Mouse (Mus musculus) cortical plate, adult 2 months (tissue): ENCODE data around the gene Creld1. TPM values are rescaled to one million over a fixed set of nuclear protein-coding genes. Genes with fewer than 3 reads are reported as not detected.
A peak's percentile ranks its signal among the peaks of the same experiment; 100 is the strongest.

Experiments used
- H3K27ac ChIP-seq: fragments of 200-500 bp; 2 replicates; pipeline ENCODE4 v1.5.1; 2012; ENCODE audit warnings: low read length, control low read depth, inconsistent platforms; ENCODE audit not compliant: insufficient read depth
- H3K4me1 ChIP-seq: fragments of 200-500 bp; 2 replicates; pipeline ENCODE4 v1.6.1; 2011; ENCODE audit warnings: low read length; ENCODE audit not compliant: control insufficient read depth, insufficient read depth
- H3K4me3 ChIP-seq: fragments of 200-500 bp; 2 replicates; pipeline ENCODE4 v1.5.1; 2011; ENCODE audit warnings: mild to moderate bottlenecking, low read length, control low read depth; ENCODE audit not compliant: insufficient read depth
- CTCF ChIP-seq: fragments of 200-500 bp; IDR thresholded peaks from 2 replicates; pipeline ENCODE4 v1.5.1; 2011; ENCODE audit warnings: mild to moderate bottlenecking, control low read depth, low read length; ENCODE audit not compliant: insufficient read depth; ENCODE audit errors: extremely low read depth
- POLR2A ChIP-seq: fragments of 200-500 bp; IDR thresholded peaks from 2 replicates; pipeline ENCODE4 v1.6.1; 2011; ENCODE audit warnings: mild to moderate bottlenecking, low read length, control low read depth; ENCODE audit not compliant: insufficient read depth; ENCODE audit errors: extremely low read depth
- polyA plus RNA-seq: library from polyadenylated mRNA; depleted of rRNA; stranded (reverse); fragments of >200 nt; gene quantifications from 2 replicates; pipeline ENCODE4 v1.2.3, GENCODE M21; 2012; rRNA removed

The Creld1 gene
- 60.2 and 62.8 TPM in 2 replicates for polyA plus RNA-seq

GRCm38 (mm10) chr6:113483100-113483615 is at the start of gene Creld1:
Gene Creld1 (plus strand): TSS chr6:113483297.
- peak within 1 kb of the TSS; percentile 93 for H3K4me3 ChIP-seq
- H3K27ac ChIP-seq, result peak within 1 kb of the TSS; percentile 87
- TF ChIP-seq CTCF, result no peak
- peak; percentile 50; the same call in 1 of the 2 replicates for TF ChIP-seq POLR2A
- peaks cover 2% of the 10 kb centered on the region for H3K4me1 ChIP-seq

GRCm38 (mm10) chr6:113433661-113434060 is 49.4 kb upstream of the Creld1 start:
- TF ChIP-seq CTCF (no peak), POLR2A (no peak)
- H3K4me1 ChIP-seq, result no peaks in the 10 kb centered on the region
- H3K4me3 ChIP-seq, result no peak overlapping the region
- H3K27ac ChIP-seq, result no peak overlapping the region

- H3K27ac ChIP-seq, result no peak overlapping the region
- TF ChIP-seq CTCF (no peak), POLR2A (no peak)
Measured at GRCm38 (mm10) chr6:113434691-113435090, 48.4 kb upstream of the Creld1 start.

GRCm38 (mm10) chr6:113435664-113436205 is 47.4 kb upstream of the Creld1 start, which contains the start of gene Cidec:
Gene Cidec (minus strand): TSS chr6:113435760.
- no peak for TF ChIP-seq POLR2A
- no peaks in the 10 kb centered on the region for H3K4me1 ChIP-seq

More at GRCm38 (mm10) chr6:113434691-113435090, 48.4 kb upstream of the Creld1 start:
- Histone ChIP-seq H3K4me1 (no peaks in the 10 kb centered on the region), H3K4me3 (no peak overlapping the region)

GRCm38 (mm10) chr6:113437135-113437534 is 46.0 kb upstream of the Creld1 start:
- H3K27ac ChIP-seq, result no peak overlapping the region
- TF ChIP-seq POLR2A, result no peak
- TF ChIP-seq CTCF, result no peak

More at GRCm38 (mm10) chr6:113435664-113436205, 47.4 kb upstream of the Creld1 start, which contains the start of gene Cidec:
- Histone ChIP-seq H3K27ac (no peak within 1 kb of the TSS), H3K4me3 (no peak within 1 kb of the TSS)

GRCm38 (mm10) chr6:113438721-113439430 is 44.2 kb upstream of the Creld1 start:
- peaks cover 2% of the 10 kb centered on the region; the same call in 1 of the 2 replicates for H3K4me1 ChIP-seq
- no peak for TF ChIP-seq CTCF
- TF ChIP-seq POLR2A, result no peak
- no peak overlapping the region for H3K4me3 ChIP-seq
- H3K27ac ChIP-seq, result no peak overlapping the region

More at GRCm38 (mm10) chr6:113437135-113437534, 46.0 kb upstream of the Creld1 start:
- no peaks in the 10 kb centered on the region for H3K4me1 ChIP-seq
- no peak overlapping the region for H3K4me3 ChIP-seq

GRCm38 (mm10) chr6:113440686-113441085 is 42.4 kb upstream of the Creld1 start:
- H3K4me1 ChIP-seq, result peaks cover 2% of the 10 kb centered on the region; the same call in 1 of the 2 replicates
- H3K27ac ChIP-seq, result no peak overlapping the region
- no peak overlapping the region for H3K4me3 ChIP-seq
- TF ChIP-seq POLR2A (no peak), CTCF (no peak)

GRCm38 (mm10) chr6:113441147-113441680 is 41.9 kb upstream of the Creld1 start:
- Histone ChIP-seq H3K4me3 (no peak overlapping the region), H3K4me1 (peaks cover 2% of the 10 kb centered on the region; the same call in 1 of the 2 replicates), H3K27ac (no peak overlapping the region)
- peak; percentile 84 for TF ChIP-seq CTCF
- TF ChIP-seq POLR2A, result no peak

- peaks cover 2% of the 10 kb centered on the region; the same call in 1 of the 2 replicates for H3K4me1 ChIP-seq
- TF ChIP-seq POLR2A (no peak), CTCF (no peak)
Measured at GRCm38 (mm10) chr6:113442087-113442441, 41.0 kb upstream of the Creld1 start.

More at GRCm38 (mm10) chr6:113442087-113442441, 41.0 kb upstream of the Creld1 start:
- H3K4me3 ChIP-seq, result peak overlapping the region; percentile 83
- H3K27ac ChIP-seq, result 0 out of 2 replicates have a peak overlapping the region, but pooled peaks have one; percentile 31
